Mouse (Mus musculus): ENCODE results near the gene Ggct.

Ggct gene

DNA sequence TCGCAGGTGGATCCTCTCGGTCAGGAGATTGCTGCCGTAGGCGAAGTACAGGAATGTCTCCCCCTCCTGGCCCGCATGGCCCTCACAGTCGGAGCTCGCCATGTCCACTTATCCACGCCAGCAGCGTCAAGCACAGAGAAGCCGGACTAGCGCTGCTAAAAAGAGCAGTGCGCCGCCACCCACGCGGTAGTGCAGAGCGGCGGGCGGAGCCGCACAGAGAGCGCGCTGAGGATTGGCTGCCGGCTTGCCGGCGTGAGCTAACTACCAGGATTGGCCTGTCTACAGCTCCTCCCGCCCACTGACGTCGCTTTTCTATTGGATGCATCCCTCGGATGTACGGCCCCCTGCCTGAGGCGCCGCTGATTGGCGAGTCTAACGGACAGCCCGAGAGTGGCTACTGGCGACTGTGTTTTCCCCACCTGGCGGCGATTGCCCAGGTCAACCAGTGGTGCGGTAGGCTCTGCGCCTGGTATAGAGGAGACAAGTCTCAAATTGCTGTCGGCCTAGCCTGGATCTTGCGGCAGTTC is at the start of gene Ggct:
Gene Ggct (minus strand): TSS at position 217 of the 527 bp plus-strand sequence.
- DNase-seq (ENCODE audit: low read depth in 1 of 2, low spot score in 2 of 2) = peak; percentile 87 to 91

DNA sequence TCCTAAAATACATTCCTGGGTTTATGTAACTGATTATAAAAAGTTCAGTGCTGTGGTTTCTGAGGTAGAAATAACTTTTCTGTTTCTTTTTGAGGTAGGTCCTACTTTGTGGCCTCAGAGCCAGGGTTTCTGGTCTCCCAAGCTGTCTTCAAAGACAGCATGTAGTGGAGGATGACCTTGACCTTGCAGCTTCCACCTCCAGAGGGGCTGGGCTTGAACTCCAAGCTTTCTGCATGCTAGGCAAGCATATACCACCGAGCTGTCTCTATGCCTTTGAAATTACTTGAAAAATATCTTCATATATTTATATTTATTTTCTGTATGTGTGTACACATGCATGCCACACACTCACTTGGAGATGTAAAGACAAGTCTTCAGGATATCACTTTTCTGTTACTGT is 47.3 kb upstream of the Ggct start:
- DNase-seq (ENCODE audit: low read depth in 1 of 2, low spot score in 2 of 2) = no peak

DNA sequence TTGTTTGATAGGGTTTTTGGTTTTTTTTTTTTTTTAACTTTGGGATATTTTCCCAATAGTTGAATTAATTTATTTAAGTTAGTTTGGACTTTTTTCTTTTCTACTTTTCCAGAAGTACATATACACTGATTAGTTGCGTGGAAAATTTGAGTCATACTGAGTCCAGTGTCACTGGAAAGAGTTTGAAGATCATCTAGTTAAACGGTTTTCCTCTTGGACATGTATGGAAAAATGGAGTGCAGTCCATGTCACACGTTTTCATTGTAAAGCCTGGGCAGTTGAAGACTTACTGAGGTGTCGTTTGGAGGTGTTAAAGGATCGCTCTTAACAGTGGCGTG is 46.7 kb upstream of the Ggct start:
- no peak for DNase-seq (ENCODE audit: low read depth in 1 of 2, low spot score in 2 of 2)

DNA sequence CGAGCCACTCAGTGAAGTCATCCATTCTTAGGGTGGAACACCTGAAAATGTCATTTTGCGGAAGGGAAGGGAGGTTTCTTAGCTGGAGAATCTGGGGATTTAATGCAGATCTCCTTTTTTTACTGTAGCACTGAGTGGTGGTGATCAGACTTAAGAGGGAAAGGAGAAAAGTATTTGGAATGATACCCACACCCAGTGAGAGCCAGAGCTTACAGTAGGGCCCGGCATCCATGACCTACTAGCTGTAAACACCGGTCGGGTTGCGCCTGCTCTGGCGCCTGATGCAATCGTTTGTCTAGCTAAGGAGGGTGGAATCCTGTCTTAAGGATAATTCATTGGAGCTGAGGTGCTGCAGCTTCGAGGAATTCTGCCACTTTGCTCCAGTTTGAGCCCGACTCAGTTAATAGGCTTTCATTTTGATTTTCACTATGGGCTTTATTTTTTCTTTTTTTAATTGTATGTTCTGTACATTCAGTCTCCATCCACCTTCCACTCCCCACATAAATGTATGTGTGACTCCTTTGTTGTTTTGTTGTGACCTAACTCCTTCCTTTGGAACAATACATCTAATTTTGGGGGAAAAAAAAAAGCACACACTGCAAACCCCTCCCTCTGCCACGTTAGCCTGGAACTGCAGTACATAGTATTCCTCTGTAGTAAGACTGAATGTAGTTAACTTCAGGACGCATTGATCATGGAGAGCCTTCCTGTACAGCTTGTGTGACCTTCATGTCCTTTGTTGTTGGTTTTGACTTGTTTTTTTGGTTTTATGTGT is 46.1 kb upstream of the Ggct start:
- DNase-seq (ENCODE audit: low read depth in 1 of 2, low spot score in 2 of 2) = no peak

DNA sequence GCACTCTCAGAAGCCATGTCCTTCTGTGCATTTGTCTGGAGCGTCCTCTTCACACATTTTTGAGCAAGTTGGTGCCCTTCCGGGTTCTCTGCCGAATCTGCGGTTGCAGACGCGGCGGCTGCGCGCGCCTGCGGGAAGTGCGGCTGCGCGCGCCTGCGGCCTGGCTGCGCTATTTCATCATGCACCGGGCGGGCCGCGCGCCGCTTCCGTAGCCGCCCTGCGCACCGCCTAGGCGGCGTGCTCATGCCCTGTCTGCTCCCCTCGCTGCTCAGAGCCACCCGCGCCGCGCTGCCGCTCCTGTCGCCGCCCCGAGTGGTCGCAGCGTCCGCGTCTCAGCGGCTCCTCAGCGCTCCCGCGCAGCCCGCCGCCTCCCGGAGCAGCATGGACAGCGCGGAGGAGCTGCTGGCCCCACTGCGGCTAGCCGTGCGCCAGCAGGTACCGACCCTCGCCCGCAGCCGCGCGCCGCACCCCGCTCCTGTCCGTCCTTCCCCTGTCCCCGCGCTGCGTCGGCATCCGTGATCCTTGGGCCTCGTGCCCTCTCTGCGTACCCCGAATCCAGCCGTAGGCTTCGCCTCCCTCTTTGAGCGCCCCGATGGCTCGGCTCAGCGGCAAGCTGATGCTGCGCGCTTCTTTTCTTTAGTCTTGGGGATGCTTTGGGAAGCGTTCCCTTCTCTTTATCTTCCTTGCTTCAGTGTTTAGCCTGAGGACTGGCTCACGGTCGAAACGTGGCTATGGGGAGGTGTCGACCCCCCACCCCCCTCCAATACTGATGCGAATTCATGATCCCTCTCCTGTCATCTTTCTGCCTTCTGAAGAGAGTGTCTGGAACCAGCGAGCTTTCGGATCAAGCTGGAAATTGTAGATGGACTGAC is 45.3 kb upstream of the Ggct start, which contains the start of gene Gars:
Gene Gars (plus strand): TSS at position 209 of the 872 bp plus-strand sequence.
- peak; percentile 59 to 81 for DNase-seq (ENCODE audit: low read depth in 1 of 2, low spot score in 2 of 2)

DNA sequence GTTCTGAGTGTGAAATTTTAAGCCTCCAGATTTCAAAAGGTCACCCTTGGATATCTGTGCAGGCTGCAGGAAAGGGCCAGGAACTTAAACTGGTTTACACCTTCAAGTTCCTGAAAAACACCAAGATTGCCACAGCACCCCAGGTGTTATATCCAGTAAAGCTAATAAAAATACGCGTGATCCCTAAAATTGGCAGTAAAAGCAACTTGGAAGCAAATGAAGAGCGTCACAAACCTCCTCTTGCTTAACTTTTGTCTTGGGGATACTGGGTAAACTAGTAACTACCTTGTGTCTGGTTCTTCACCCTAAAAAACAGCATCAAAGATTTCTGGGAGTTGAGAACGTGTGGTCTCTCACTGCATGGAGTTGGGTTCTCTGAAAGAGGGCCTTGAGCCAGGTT is 44.0 kb upstream of the Ggct start:
- no peak for DNase-seq (ENCODE audit: low read depth in 1 of 2, low spot score in 2 of 2)

DNA sequence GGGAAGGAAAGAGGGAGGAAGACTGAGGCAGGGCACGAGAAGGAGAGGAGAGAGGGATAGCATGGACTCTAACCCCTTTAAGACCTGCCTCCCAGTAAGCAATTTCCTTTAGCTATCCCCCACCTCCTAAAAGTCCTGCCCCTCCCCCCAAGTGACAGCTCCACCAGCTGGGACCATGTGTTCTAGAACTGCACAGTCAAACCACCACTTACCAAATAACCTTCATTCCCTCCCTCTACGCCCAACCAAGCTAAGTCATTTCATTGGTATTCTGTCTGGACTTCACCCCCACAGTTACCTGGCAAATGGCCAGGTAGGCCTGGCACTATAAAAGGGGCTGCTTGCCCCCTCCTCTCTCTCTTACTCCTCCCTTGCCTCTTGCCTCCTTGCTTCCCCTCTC is 34.9 kb upstream of the Ggct start:
- DNase-seq (ENCODE audit: low read depth in 1 of 2, low spot score in 2 of 2) = no peak

DNA sequence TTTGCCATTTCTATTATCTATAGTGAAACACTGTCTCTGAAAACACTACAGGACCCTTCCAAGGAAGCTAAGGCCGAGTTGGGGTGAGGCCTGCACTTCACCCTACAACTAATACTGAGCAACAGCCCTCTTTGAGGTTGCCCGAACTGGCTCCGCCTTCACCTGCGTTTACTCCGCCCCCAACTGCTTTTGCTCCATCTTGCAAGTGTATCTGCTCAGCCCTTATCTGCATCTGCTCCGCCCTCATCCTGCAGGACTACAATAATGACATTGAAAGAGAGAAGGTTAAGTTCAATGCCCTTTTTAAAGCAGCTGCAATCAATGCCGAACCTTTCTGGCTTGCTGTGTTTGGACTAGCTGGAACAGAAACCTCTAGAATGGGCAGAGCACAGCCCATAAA is 29.1 kb upstream of the Ggct start:
- DNase-seq (ENCODE audit: low read depth in 1 of 2, low spot score in 2 of 2) = no peak

DNA sequence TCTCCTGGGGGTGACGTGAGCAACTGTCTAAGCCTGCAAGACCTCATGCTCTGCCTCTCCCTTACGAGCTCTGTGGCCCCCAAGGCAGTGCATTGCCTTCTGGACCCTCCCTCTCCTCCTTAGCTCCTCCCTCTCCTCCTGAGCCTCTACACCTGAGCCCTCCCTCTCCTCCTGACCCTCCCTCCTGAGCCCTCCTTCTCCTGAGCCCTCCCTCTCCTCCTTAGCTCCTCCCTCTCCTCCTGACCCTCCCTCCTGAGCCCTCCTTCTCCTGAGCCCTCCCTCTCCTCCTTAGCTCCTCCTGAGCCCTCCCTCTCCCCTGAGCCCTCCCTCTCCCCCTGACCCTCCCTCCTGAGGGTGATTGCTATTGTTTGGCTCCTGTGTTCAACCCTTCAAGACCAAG is 25.7 kb upstream of the Ggct start:
- no peak for DNase-seq (ENCODE audit: low read depth in 1 of 2, low spot score in 2 of 2)

DNA sequence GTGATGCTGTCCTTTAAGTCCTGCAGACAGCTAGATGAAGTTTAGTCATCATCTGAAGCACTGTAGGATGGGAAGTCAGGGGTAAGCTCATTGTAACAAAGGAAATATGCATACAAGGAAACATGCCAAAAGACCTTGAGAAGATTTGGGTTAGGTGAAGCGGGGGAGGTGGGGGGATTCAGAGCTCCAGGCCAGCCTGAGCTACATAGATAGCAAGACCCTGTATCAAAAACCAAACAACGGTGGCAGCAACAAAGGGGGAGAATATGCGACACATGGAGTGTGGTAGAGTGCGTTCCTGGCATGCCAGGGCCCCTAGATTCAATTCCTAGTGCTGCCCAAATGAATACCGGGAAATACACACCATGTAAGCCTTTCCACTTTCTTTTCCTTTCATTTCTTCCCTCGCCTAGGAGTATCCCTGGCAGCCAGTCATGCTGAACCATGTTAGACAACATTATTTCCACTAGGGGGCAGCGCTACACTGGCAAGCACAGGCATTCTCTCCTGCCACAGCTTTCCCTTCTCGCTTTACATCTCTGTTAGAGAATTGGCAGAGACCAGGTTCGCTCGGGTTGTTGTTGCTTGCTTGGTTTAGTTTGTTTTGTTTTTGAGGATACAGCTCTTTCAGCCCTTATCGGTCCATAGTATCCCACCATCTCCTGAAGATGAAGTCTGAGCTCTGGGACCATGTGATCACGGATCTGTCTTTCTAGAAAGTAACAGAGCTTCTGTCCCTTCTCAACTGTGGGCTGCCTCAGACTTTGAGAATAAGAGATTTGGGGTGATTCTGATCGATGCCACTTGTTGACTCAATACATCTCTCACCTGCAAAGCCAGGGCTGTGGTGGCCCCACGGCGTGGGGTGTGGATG is 24.2 kb upstream of the Ggct start:
- DNase-seq (ENCODE audit: low read depth in 1 of 2, low spot score in 2 of 2) = no peak

DNA sequence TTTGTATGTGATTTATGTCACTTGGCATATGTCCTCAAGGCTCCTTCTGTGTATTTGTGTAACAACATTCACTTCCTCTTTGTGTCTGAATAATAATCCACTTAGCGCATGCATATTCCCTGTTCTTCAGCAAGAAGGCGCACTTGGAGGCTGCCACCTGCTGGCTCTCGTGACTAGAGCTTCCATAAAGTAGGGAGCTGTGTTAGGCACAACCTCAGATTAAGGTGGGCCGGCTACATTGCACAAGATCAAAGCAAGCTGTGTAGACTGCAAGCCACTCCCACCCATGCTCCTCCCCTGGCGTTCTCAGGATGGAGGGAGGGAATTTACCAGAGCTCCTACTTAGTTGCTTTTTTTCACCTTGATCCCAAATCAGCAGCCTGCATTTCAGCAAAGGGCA is 23.5 kb upstream of the Ggct start:
- no peak for DNase-seq (ENCODE audit: low read depth in 1 of 2, low spot score in 2 of 2)

DNA sequence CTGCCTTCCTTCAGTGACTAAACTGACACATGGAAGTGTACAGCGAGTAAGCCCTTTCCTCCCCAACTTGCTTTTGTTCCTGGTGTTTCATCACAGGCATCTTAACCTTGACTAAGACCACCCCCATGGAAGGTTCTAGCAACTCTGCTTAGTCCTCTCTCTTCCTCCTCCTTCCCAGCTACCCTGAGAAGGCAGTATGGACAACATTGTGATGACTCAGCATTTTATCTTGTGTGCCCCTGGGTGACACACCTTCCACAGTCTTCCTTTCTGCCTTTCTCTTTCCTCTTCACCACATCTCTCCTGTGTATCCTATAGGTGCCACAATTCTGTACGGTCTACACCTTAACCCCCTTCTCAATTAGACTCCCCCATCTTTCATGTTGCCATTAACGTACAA is 21.4 kb upstream of the Ggct start:
- no peak for DNase-seq (ENCODE audit: low read depth in 1 of 2, low spot score in 2 of 2)

DNA sequence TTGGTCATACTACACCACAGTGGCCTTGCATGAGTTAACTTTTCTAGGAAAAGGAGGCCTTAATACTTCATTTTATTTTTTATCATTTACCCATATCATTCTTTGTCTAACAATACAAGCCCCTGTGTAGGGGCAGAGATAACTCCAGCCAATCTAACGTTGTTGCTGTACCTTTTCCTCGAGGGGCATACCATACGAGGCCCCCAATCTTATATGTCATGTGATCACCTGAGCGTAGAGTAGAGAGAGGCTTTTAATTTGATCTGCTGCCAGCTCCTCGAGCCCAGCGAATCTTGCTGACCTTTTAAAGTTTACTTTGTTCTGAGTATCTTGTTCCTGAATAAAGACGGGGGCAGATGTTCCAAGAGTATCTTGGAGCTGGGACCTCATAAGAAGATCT is 19.8 kb upstream of the Ggct start:
- DNase-seq (ENCODE audit: low read depth in 1 of 2, low spot score in 2 of 2) = no peak

DNA sequence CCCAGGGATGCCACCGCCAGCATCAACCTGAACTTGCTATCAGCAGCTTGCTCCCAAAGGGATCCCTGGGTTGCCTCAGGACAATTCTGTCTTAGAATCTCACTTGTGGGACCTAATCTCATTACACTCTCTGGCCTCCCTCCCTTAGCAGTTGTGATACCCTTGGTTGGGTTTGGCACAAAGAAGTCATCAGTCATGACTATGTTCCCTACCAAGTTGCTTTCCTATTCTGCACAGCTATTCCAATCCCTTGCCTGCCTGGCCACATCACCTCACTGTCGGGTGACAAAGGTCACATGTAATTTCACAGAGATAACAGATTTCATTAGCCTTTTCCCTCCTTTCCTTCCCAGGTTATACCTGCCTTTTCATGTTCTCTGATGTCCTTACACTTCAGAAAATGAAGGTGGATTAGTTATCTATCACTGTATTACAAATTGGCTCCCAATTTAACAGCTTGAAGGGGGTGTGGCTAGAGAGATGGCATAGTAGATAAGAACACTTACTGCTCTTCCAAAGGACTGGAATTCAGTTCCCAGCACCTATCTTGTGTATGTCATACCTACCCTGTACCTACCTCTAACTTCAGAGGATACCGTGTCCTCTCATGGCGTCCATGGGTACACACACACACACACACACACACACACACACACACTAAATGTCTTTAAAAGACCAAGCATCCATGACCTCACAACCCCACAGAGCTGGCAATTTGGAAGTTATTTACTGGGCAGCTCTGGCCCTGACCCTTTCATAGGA is 17.8 kb upstream of the Ggct start:
- DNase-seq (ENCODE audit: low read depth in 1 of 2, low spot score in 2 of 2) = no peak

DNA sequence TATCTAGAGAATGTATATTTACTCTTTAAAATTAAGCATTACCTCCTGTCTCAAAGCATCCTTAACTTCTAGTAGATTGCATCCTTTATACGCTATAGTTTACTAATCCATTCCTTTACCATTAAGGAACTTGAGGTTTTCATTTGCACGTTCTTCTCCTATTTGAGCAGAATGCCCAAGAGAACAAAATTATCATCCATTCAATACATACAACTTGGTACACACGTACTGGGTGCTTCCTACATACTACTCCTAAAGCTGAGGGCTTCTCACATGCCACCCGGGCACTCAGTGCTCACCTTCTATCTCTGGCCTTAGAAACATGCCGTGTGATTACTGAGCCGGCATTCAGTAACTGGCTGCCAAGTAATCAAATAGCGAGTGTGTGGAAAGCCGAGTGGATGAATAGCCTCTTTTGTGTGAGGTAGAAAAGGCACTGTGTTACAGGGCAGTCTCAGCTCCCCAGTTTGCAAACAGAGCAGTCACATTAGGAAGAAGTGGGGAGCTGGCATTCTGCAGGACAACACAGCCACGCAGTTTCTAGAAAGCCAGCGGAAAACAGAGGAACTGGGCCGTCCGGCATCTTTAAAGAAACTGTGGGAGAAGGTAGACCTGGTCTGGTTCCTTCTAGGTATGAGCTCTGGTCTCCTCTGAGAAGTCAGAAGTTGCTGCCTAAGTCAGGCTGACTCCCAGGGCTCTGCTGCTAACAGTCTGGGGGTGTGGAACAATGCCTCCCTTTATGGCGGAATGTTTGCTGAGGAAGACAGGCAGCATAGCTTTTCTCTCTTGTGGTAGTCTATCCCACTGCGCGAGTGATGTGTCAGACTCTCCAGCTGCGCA is 16.9 kb upstream of the Ggct start:
- no peak for DNase-seq (ENCODE audit: low read depth in 1 of 2, low spot score in 2 of 2)

DNA sequence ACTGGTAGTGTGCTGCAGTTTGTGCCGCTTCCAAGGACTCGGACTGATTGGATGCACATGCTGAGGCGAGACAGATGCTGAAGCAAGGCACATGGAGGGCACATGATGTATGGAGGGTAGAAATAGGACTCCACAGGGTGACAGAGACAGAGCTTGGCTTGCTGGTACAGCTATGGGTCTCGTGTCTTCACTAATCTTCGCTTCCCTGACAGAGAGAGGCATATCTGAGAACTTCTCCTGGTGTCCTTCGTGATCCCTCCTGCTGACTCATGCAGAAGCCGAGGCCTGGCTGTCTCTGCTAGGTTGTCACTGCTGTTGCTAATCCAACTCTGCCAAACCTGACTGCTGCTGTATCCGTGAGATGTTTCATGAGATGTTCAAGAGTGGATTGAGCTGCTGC is 15.7 kb upstream of the Ggct start:
- DNase-seq (ENCODE audit: low read depth in 1 of 2, low spot score in 2 of 2) = no peak

DNA sequence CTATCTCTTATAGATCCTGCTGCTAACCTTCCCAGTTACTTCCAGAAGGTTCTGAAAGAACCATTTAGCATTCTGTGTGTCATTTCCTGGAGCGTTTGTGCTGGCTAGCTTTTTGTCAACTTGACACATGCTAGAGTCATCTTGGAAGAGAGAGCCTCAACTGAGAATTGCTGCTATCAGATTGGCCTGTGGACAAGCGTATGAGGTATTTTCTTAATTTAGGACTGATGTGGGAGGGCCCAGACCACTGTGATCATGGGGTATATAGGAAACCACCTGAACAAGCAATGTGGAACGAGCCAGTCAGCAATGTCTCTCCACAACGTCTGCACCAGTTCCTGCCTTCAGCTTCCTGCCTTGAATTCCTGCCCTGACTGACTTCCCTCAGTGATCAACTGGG is 10.8 kb upstream of the Ggct start:
- no peak for DNase-seq (ENCODE audit: low read depth in 1 of 2, low spot score in 2 of 2)

DNA sequence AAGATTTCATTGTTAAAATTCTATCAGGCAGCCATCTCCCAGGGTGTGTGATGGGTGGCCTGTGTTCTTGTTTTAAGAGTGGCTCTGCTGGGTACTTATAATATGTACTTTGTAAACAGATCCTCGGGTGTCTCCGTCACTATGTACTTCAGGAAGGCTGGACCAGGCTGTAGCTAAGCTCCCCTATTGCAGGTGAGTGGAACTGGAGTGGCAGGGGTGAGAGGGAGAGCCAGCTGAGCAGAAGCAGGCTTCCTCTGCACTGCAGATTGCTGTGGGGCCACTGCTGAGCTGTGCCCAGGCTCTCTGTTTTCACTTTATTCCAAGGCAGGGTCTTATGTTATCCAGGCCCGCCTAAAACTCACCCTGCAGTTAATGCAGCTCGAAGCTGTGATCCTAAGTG is 9.7 kb upstream of the Ggct start:
- no peak for DNase-seq (ENCODE audit: low read depth in 1 of 2, low spot score in 2 of 2)

DNA sequence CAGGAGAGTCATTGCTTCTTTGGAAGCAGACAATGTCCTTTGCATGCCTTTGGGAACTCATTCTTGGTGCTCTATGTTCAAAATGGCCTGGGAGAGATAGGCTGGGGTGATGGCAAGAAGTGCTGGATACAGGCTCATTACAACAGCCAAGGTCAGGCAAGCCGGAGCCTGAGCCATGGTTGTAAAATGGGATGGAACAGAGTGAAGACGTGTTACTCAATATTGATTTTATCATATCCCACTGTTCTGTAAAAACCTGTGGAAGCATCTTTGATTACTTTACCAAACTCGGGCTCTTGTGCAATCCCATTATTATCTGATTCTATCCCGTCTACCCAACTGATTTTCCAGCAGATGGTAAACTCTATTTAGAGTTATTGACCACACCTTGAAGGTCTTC is 8.6 kb upstream of the Ggct start:
- DNase-seq (ENCODE audit: low read depth in 1 of 2, low spot score in 2 of 2) = no peak

DNA sequence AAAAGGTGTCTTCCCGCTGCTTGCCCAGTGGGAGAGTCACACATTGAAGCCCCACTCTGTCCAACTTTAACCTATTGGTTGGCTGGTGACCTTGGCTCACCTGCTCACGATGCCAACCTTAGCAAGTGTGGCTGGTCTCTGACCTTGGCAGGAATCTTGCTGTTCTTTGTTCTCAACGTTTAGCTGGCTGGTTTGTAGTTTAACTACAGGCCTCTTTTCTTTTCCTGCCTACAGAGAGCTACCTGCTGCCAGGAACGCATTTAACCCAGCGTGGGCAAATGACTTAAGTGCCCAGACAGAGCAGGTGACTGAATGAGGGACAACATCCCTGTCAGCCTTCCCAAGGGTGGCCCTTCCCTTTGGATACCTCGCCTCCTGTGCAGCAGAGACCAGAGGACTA is 5.0 kb upstream of the Ggct start:
- DNase-seq (ENCODE audit: low read depth in 1 of 2, low spot score in 2 of 2) = no peak
